Mouse (Mus musculus): ENCODE data around the gene Drd1. TPM values are rescaled to one million over a fixed set of nuclear protein-coding genes. Genes with fewer than 3 reads are reported as not detected.

The Drd1 gene
- total and polyA plus RNA-seq, 3 experiments, result 0.11 TPM; not detected in 2

DNA sequence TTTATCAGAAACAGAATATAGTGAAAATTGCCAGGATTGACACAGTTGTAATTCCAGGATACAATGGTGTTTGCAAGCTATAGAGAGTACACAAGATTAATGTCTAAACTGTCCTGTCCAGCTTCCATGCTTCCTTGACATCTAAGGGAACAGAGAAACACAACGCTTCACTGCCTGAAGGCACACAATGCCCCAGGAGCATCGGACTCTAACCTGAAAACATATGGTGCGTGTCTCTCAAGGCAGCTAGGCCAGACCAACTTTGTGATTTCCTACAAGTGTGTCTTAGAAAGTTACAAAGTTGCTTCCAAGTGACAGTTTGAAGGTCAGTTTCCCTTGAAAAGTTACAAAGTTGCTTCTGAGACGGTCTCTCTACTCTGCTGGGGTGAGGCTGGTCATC, 41.7 kb upstream of the Drd1 start:
- Histone ChIP-seq H3K4me1 (ENCODE audit: insufficient read depth, low read depth, low read length) (no peaks in the 10 kb centered on the region), H3K4me3 (ENCODE audit: low read depth, low read length) (no peak overlapping the region), H3K9me3 (replicated peaks) (no peaks in the 10 kb centered on the region), H3K36me3 (replicated peaks) (peaks cover 99% of the 10 kb centered on the region), H3K27me3 (ENCODE audit: insufficient read depth, low read length) (no peaks in the 10 kb centered on the region)
- DNase-seq (ENCODE audit: low spot score) (no peak), ATAC-seq (ENCODE audit: extremely low read depth, insufficient number of reproducible peaks, low FRiP score, poor library complexity, severe bottlenecking) (no peak)
- no peak for TF ChIP-seq TAL1 (conservative IDR thresholded peaks at IDR 0.05; ENCODE audit: low read depth, low read length)
- TF ChIP-seq POLR2AphosphoS5 (IDR thresholded peaks at IDR 0.05; ENCODE audit: insufficient replicate concordance, low read depth, low read length), result no peak
- TF ChIP-seq GATA2 (IDR thresholded peaks at IDR 0.05; ENCODE audit: borderline replicate concordance, low read depth, low read length), result no peak

DNA sequence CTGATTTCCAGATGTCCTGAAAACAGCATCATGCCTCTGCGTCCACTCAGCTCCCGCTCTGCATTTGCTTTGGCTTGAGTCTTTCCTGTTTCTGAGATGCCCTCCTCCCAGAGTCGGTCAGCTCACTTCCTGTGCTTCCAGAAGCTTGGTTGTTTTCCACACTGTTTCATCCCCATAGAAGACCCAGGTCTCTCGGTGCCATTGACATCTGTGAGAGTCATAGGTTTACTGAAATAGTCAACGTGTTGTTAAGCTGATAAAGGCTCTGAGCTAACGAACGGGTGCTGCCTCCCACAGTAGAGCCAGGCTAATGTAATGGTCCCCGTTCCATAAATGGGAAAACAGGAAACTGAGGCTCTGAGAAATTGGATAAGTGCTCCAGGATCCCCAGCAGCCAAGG, 40.2 kb upstream of the Drd1 start:
- Histone ChIP-seq H3K27me3 (ENCODE audit: insufficient read depth, low read length) (no peaks in the 10 kb centered on the region), H3K4me1 (ENCODE audit: insufficient read depth, low read depth, low read length) (peaks cover 5% of the 10 kb centered on the region; the same call in 1 of the 2 replicates), H3K4me3 (ENCODE audit: low read depth, low read length) (no peak overlapping the region), H3K9me3 (replicated peaks) (no peaks in the 10 kb centered on the region), H3K36me3 (replicated peaks) (peaks cover 99% of the 10 kb centered on the region)
- no peak for DNase-seq (ENCODE audit: low spot score)
- no peak for ATAC-seq (ENCODE audit: extremely low read depth, insufficient number of reproducible peaks, low FRiP score, poor library complexity, severe bottlenecking)
- no peak for TF ChIP-seq CTCF (IDR thresholded peaks at IDR 0.05; ENCODE audit: low read depth, low read length)
- TF ChIP-seq POLR2AphosphoS5 (IDR thresholded peaks at IDR 0.05; ENCODE audit: insufficient replicate concordance, low read depth, low read length), result no peak
- TF ChIP-seq TAL1 (conservative IDR thresholded peaks at IDR 0.05; ENCODE audit: low read depth, low read length), result no peak

DNA sequence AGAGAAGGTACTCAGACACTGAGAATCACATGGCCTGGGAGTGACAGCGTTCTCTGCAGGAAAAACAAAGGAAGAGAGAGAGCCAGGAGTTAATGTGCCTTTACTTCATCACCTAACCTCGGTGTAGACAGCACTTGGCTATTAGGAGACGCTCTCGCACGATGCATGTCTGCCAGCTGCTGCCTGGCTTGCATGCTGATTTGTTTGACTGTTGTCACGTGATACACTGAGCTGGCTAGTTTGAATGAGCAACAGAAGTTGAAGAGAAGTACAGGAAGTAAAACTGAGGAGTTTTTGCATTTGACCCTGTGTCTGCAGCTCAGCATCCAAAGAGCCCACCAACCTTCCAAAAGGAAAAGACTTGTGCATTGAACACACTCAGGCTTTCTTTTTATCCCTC, 39.5 kb upstream of the Drd1 start:
- TF ChIP-seq CTCF (IDR thresholded peaks at IDR 0.05; ENCODE audit: low read depth, low read length), result no peak
- H3K27me3 ChIP-seq (ENCODE audit: insufficient read depth, low read length), result no peaks in the 10 kb centered on the region
- peaks cover 5% of the 10 kb centered on the region; the same call in 1 of the 2 replicates for H3K4me1 ChIP-seq (ENCODE audit: insufficient read depth, low read depth, low read length)
- DNase-seq (ENCODE audit: low spot score) (no peak), ATAC-seq (ENCODE audit: extremely low read depth, insufficient number of reproducible peaks, low FRiP score, poor library complexity, severe bottlenecking) (no peak)
- H3K36me3 ChIP-seq (replicated peaks), result peaks cover 99% of the 10 kb centered on the region
- H3K9me3 ChIP-seq (replicated peaks), result no peaks in the 10 kb centered on the region
- H3K4me3 ChIP-seq (ENCODE audit: low read depth, low read length), result no peak overlapping the region

DNA sequence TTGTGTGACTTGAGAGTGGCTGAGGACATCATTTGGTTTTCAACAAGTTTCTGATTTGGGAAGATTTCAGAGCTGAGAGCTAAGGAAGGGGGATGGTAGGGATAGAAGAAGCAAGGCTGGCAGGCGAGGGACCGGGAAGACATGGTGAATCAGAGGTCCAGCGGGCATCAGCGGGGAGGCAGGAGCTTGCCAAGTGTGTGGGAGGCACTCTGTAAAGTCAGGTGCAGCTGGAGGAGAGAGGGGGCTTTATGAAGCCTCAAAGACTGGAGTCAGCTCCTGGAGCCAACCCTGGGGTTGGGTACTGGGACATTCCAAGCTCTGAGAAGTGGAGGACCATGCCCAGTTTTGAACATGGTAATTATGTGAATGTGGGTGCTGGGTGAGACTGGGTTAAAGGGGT, 38.8 kb upstream of the Drd1 start:
- peaks cover 99% of the 10 kb centered on the region for H3K36me3 ChIP-seq (replicated peaks)
- H3K4me1 ChIP-seq (ENCODE audit: insufficient read depth, low read depth, low read length), result peaks cover 5% of the 10 kb centered on the region; the same call in 1 of the 2 replicates
- no peak overlapping the region for H3K4me3 ChIP-seq (ENCODE audit: low read depth, low read length)
- no peaks in the 10 kb centered on the region for H3K27me3 ChIP-seq (ENCODE audit: insufficient read depth, low read length)
- TF ChIP-seq CTCF (IDR thresholded peaks at IDR 0.05; ENCODE audit: low read depth, low read length) (no peak), POLR2AphosphoS5 (IDR thresholded peaks at IDR 0.05; ENCODE audit: insufficient replicate concordance, low read depth, low read length) (no peak), GATA2 (IDR thresholded peaks at IDR 0.05; ENCODE audit: borderline replicate concordance, low read depth, low read length) (no peak), GATA1 (IDR thresholded peaks at IDR 0.05; ENCODE audit: borderline replicate concordance, low read length) (no peak), TAL1 (conservative IDR thresholded peaks at IDR 0.05; ENCODE audit: low read depth, low read length) (no peak)
- ATAC-seq (ENCODE audit: extremely low read depth, insufficient number of reproducible peaks, low FRiP score, poor library complexity, severe bottlenecking) (no peak), DNase-seq (ENCODE audit: low spot score) (no peak)
- no peaks in the 10 kb centered on the region for H3K9me3 ChIP-seq (replicated peaks)

DNA sequence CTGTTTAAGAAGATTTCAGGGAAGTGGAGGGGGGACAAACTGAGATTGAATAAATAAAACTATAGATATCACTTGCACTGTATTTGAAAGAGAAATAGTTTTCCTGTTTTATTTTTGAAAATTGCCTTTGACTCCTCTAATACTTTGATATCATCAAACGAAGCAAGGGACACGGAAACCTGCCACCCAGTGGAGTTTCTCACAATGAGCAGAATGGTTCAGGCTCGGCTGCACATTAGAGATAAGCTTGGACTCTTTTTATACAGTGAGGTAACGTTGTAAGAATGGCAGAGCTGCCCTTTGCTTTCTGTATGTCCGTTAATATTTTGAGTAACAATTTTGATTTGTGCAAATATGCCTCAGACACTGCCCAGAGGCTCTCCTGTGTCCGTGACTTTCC, 36.2 kb upstream of the Drd1 start:
- Histone ChIP-seq H3K36me3 (replicated peaks) (peaks cover 99% of the 10 kb centered on the region), H3K4me1 (ENCODE audit: insufficient read depth, low read depth, low read length) (peaks cover 5% of the 10 kb centered on the region; the same call in 1 of the 2 replicates), H3K4me3 (ENCODE audit: low read depth, low read length) (no peak overlapping the region), H3K27me3 (ENCODE audit: insufficient read depth, low read length) (no peaks in the 10 kb centered on the region), H3K9me3 (replicated peaks) (no peaks in the 10 kb centered on the region)
- no peak for TF ChIP-seq POLR2AphosphoS5 (IDR thresholded peaks at IDR 0.05; ENCODE audit: insufficient replicate concordance, low read depth, low read length)
- no peak for ATAC-seq (ENCODE audit: extremely low read depth, insufficient number of reproducible peaks, low FRiP score, poor library complexity, severe bottlenecking)
- DNase-seq (ENCODE audit: low spot score), result no peak

DNA sequence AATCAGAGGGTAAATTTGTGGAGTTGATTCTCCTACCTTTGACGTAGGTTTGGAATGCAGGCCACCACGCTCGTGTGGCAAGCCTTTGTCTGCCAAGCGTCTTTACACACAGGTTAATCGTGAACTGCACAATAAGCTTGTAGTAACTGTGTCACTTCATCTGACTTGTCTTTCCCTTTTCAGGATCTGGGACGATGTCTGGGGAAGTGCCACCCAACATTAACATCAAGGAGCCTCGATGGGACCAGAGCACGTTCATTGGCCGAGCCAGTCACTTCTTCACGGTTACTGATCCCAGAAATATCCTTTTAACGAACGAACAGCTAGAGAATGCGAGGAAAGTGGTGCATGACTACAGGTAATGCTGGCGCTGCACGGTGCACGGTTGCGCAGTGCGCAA, 29.8 kb upstream of the Drd1 start:
- no peaks in the 10 kb centered on the region for H3K9me3 ChIP-seq (replicated peaks)

DNA sequence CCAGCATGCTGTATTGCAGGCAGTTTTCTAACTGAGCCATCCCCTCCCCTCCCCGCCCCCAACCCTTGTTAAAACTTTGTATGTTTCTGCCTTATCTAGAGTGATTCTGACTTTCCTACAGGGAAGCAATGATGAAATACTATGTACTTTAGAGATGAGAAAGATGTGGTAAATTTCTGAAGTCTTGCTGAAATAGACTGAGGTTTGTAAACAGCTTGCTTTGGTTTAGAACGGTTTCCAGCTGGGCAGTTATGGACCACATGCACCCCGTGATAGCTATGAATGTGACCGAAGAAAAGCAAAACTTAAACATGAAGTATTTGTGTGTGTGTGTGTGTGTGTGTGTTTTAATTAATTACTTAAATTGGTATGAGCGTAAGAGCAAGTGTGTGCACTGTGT, 29.3 kb upstream of the Drd1 start:
- TF ChIP-seq TAL1 (conservative IDR thresholded peaks at IDR 0.05; ENCODE audit: low read depth, low read length) (no peak), CTCF (IDR thresholded peaks at IDR 0.05; ENCODE audit: low read depth, low read length) (no peak), GATA2 (IDR thresholded peaks at IDR 0.05; ENCODE audit: borderline replicate concordance, low read depth, low read length) (no peak), POLR2AphosphoS5 (IDR thresholded peaks at IDR 0.05; ENCODE audit: insufficient replicate concordance, low read depth, low read length) (no peak), GATA1 (IDR thresholded peaks at IDR 0.05; ENCODE audit: borderline replicate concordance, low read length) (no peak)
- DNase-seq (ENCODE audit: low spot score) (no peak), ATAC-seq (ENCODE audit: extremely low read depth, insufficient number of reproducible peaks, low FRiP score, poor library complexity, severe bottlenecking) (no peak)
- no peaks in the 10 kb centered on the region for H3K27me3 ChIP-seq (ENCODE audit: insufficient read depth, low read length)
- no peak overlapping the region for H3K4me3 ChIP-seq (ENCODE audit: low read depth, low read length)
- H3K36me3 ChIP-seq (replicated peaks), result peaks cover 93% of the 10 kb centered on the region
- H3K9me3 ChIP-seq (replicated peaks), result no peaks in the 10 kb centered on the region
- peaks cover 6% of the 10 kb centered on the region; the same call in 1 of the 2 replicates for H3K4me1 ChIP-seq (ENCODE audit: insufficient read depth, low read depth, low read length)

More for the DNA sequence above, 29.8 kb upstream of the Drd1 start:
- Histone ChIP-seq H3K27me3 (ENCODE audit: insufficient read depth, low read length) (no peaks in the 10 kb centered on the region), H3K4me3 (ENCODE audit: low read depth, low read length) (no peak overlapping the region), H3K4me1 (ENCODE audit: insufficient read depth, low read depth, low read length) (peaks cover 3% of the 10 kb centered on the region; the same call in 1 of the 2 replicates), H3K36me3 (replicated peaks) (peaks cover 93% of the 10 kb centered on the region)
- no peak for DNase-seq (ENCODE audit: low spot score)
- TF ChIP-seq POLR2AphosphoS5 (IDR thresholded peaks at IDR 0.05; ENCODE audit: insufficient replicate concordance, low read depth, low read length) (no peak), GATA2 (IDR thresholded peaks at IDR 0.05; ENCODE audit: borderline replicate concordance, low read depth, low read length) (no peak), GATA1 (IDR thresholded peaks at IDR 0.05; ENCODE audit: borderline replicate concordance, low read length) (no peak), CTCF (IDR thresholded peaks at IDR 0.05; ENCODE audit: low read depth, low read length) (no peak), TAL1 (conservative IDR thresholded peaks at IDR 0.05; ENCODE audit: low read depth, low read length) (no peak)
- no peak for ATAC-seq (ENCODE audit: extremely low read depth, insufficient number of reproducible peaks, low FRiP score, poor library complexity, severe bottlenecking)

Data from G1E (cell line).